Mouse (Mus musculus): ENCODE data around the gene Gm12355. TPM values are rescaled to one million over a fixed set of nuclear protein-coding genes. Genes with fewer than 3 reads are reported as not detected.

Gene Gm12355
- total RNA-seq, 4 experiments from 2014 or later = 11.8 to 14.5 (median 13.1) TPM

- no peak for DNase-seq (ENCODE audit: low spot score in 2 of 2)
These were observed 42.8 kb downstream of the Gm12355 start for GRCm38 (mm10) chr11:98582551-98583264.

- DNase-seq (ENCODE audit: low spot score in 2 of 2) = no peak
These were observed 43.5 kb downstream of the Gm12355 start for GRCm38 (mm10) chr11:98582030-98582388.

- no peak for DNase-seq (ENCODE audit: low spot score in 2 of 2)
These were observed 44.0 kb downstream of the Gm12355 start for GRCm38 (mm10) chr11:98581286-98582029.

- DNase-seq (ENCODE audit: low spot score in 2 of 2) = no peak
These were observed 45.0 kb downstream of the Gm12355 start for GRCm38 (mm10) chr11:98580301-98581121.

GRCm38 (mm10) chr11:98577776-98578175 lies 47.7 kb downstream of the Gm12355 start:
- no peak for DNase-seq (ENCODE audit: low spot score in 2 of 2)

Other genes starting within 250 kb of the Gm12355 start
- 10 to 100 TPM in 2 of 4 experiments, 1 to 10 TPM in 2; 8.2 to 16.6 (median 12.1) TPM for gene Tcap, start 241.8 kb downstream of the Gm12355 start, total RNA-seq (2022)
- gene Pnmt, start 239.2 kb downstream of the Gm12355 start, total RNA-seq (2022) = 1 to 10 TPM in 2 of 4 experiments, under 1 TPM in 2; 0.65 to 1.7 (median 0.96) TPM
- 10 to 100 TPM in 2 of 4 experiments, 1 to 10 TPM in 2; 8.5 to 11.1 (median 9.9) TPM for gene Pgap3, start 225.2 kb downstream of the Gm12355 start, total RNA-seq (2022)
- 1 to 10 TPM; 2.0 to 2.6 (median 2.3) TPM for gene Erbb2, start 213.2 kb downstream of the Gm12355 start, total RNA-seq (2022)
- gene Mien1, start 186.7 kb downstream of the Gm12355 start, total RNA-seq (2022) = 100 to 1,000 TPM in 2 of 4 experiments, 10 to 100 TPM in 2; 93.7 to 114 (median 102) TPM
- gene Grb7, start 179.3 kb downstream of the Gm12355 start, total RNA-seq (2022) = 1 to 10 TPM; 3.6 to 5.1 (median 4.7) TPM
- gene Ikzf3, start 79.6 kb downstream of the Gm12355 start, total RNA-seq (2022) = under 1 TPM; 0.23 to 0.76 (median 0.52) TPM
- not detected for gene Zpbp2, start 74.6 kb downstream of the Gm12355 start, total RNA-seq (2022)
- gene Ormdl3, start 38.3 kb downstream of the Gm12355 start, total RNA-seq (2022) = 10 to 100 TPM; 43.6 to 47.0 (median 45.1) TPM
- gene Lrrc3c, start 27.4 kb downstream of the Gm12355 start, total RNA-seq (2022) = not detected
- under 1 TPM in 2 of 4 experiments, not detected in 2; 0.23 TPM for gene Gsdma3, start 699 bp upstream of the Gm12355 start, total RNA-seq (2022)
- gene Gsdma2, start 21.1 kb upstream of the Gm12355 start, total RNA-seq (2022) = not detected
- gene Gsdma, start 38.7 kb upstream of the Gm12355 start, total RNA-seq (2022) = not detected
- 100 to 1,000 TPM; 129 to 137 (median 132) TPM for gene Psmd3, start 56.9 kb upstream of the Gm12355 start, total RNA-seq (2022)
- not detected for gene Csf3, start 75.6 kb upstream of the Gm12355 start, total RNA-seq (2022)
- gene Med24, start 103.8 kb upstream of the Gm12355 start, total RNA-seq (2022) = 100 to 1,000 TPM; 109 to 128 (median 117) TPM
- 100 to 1,000 TPM; 713 to 794 (median 760) TPM for gene Thra, start 115.0 kb upstream of the Gm12355 start, total RNA-seq (2022)
- 100 to 1,000 TPM; 137 to 177 (median 145) TPM for gene Nr1d1, start 149.7 kb upstream of the Gm12355 start, total RNA-seq (2022)
- 100 to 1,000 TPM; 167 to 198 (median 186) TPM for gene Msl1, start 169.9 kb upstream of the Gm12355 start, total RNA-seq (2022)
- 10 to 100 TPM; 53.6 to 57.8 (median 54.1) TPM for gene Casc3, start 179.2 kb upstream of the Gm12355 start, total RNA-seq (2022)
- gene Rapgefl1, start 211.1 kb upstream of the Gm12355 start, total RNA-seq (2022) = 100 to 1,000 TPM; 130 to 140 (median 139) TPM
- gene Wipf2, start 238.0 kb upstream of the Gm12355 start, total RNA-seq (2022) = 10 to 100 TPM; 74.0 to 84.5 (median 81.5) TPM